Mouse (Mus musculus) intestine, embryonic 16.5 days (tissue): ENCODE results near the gene Birc6. TPM values are rescaled to one million over a fixed set of nuclear protein-coding genes. Genes with fewer than 3 reads are reported as not detected.

Experiments used
- ATAC-seq: fragments of 200-750 bp; cut with Nextera tagmentation; 2 replicates; pipeline ENCODE4 v1.8.0; 2017; ENCODE audit warnings: moderate TSS enrichment, moderate library complexity
- H3K27ac ChIP-seq: fragments of 300-500 bp; sonication (generic); 2 replicates; pipeline ENCODE4 v1.5.1; 2014; ENCODE audit warnings: mild to moderate bottlenecking, low read length
- H3K27me3 ChIP-seq: fragments of 300-500 bp; sonication (generic); replicated peaks from 2 replicates; pipeline ENCODE4 v1.6.1; 2014; ENCODE audit warnings: low read length, control low read depth, mixed read lengths; ENCODE audit not compliant: control insufficient read depth, insufficient read depth
- H3K36me3 ChIP-seq: fragments of 300-500 bp; sonication (generic); 2 replicates; pipeline ENCODE4 v1.6.1; 2014; ENCODE audit warnings: low read length, control low read depth; ENCODE audit not compliant: control insufficient read depth, insufficient read depth
- H3K4me1 ChIP-seq: fragments of 300-500 bp; sonication (generic); 2 replicates; pipeline ENCODE4 v1.6.1; 2014; ENCODE audit warnings: low read length, control low read depth, mixed read lengths; ENCODE audit not compliant: control insufficient read depth, insufficient read depth
- H3K4me2 ChIP-seq: fragments of 300-500 bp; sonication (generic); 2 replicates; pipeline ENCODE4 v1.6.1; 2014; ENCODE audit warnings: low read depth, low read length, control low read depth
- H3K4me3 ChIP-seq: fragments of 300-500 bp; sonication (generic); 2 replicates; pipeline ENCODE4 v1.5.1; 2014; ENCODE audit warnings: mild to moderate bottlenecking, low read length
- H3K9ac ChIP-seq: fragments of 300-500 bp; sonication (generic); 2 replicates; pipeline ENCODE4 v1.6.1; 2014; ENCODE audit warnings: low read depth, low read length
- H3K9me3 ChIP-seq: fragments of 300-500 bp; sonication (generic); 2 replicates; pipeline ENCODE4 v1.6.1; 2016; ENCODE audit warnings: low read length, control low read depth; ENCODE audit not compliant: control insufficient read depth
- WGBS: fragments of 180-500 bp; shearing (Covaris S2); extraction: QIAGEN DNeasy Blood & Tissue Kit; methylation state at CpG from one replicate; pipeline ENCODE4 v1.1.7; 2014; 5-methylcytosine and 5-hydroxymethylcytosine counted together
- polyA plus RNA-seq: library from polyadenylated mRNA; unstranded; fragments of >200 nt; fragmentation: Nextera tagmentation; extraction: Ambion mirVana; gene quantifications from 2 replicates; pipeline ENCODE4 v1.2.1, GENCODE M21; 2015

The Birc6 gene
- 51.2 and 55.0 TPM in 2 replicates for polyA plus RNA-seq

GRCm38 (mm10) chr17:74527729-74528607 lies at the start of gene Birc6:
Gene Birc6 (plus strand): TSS chr17:74528295.
- peak within 1 kb of the TSS; percentile 99 for H3K27ac ChIP-seq
- H3K9me3 ChIP-seq = no peaks in the 10 kb centered on the region
- H3K9ac ChIP-seq = peak within 1 kb of the TSS; percentile 98
- H3K4me2 ChIP-seq = peak within 1 kb of the TSS; percentile 88
- no peaks in the 10 kb centered on the region for H3K27me3 ChIP-seq
- peak within 1 kb of the TSS; percentile 99 for H3K4me3 ChIP-seq
- peak; percentile 97 for ATAC-seq
- WGBS = under 1% methylated on average over 70 of the region's 71 CpGs
- no peaks in the 10 kb centered on the region for H3K36me3 ChIP-seq
- peaks cover 12% of the 10 kb centered on the region for H3K4me1 ChIP-seq

GRCm38 (mm10) chr17:74480361-74481069 lies 47.6 kb upstream of the Birc6 start:
- Histone ChIP-seq H3K4me3 (no peak overlapping the region), H3K36me3 (no peaks in the 10 kb centered on the region), H3K4me2 (no peak overlapping the region), H3K27ac (no peak overlapping the region), H3K4me1 (no peaks in the 10 kb centered on the region), H3K9ac (no peak overlapping the region), H3K27me3 (no peaks in the 10 kb centered on the region), H3K9me3 (no peaks in the 10 kb centered on the region)
- no peak for ATAC-seq
- 85% methylated on average over 14 of the region's 14 CpGs for WGBS

DNA sequence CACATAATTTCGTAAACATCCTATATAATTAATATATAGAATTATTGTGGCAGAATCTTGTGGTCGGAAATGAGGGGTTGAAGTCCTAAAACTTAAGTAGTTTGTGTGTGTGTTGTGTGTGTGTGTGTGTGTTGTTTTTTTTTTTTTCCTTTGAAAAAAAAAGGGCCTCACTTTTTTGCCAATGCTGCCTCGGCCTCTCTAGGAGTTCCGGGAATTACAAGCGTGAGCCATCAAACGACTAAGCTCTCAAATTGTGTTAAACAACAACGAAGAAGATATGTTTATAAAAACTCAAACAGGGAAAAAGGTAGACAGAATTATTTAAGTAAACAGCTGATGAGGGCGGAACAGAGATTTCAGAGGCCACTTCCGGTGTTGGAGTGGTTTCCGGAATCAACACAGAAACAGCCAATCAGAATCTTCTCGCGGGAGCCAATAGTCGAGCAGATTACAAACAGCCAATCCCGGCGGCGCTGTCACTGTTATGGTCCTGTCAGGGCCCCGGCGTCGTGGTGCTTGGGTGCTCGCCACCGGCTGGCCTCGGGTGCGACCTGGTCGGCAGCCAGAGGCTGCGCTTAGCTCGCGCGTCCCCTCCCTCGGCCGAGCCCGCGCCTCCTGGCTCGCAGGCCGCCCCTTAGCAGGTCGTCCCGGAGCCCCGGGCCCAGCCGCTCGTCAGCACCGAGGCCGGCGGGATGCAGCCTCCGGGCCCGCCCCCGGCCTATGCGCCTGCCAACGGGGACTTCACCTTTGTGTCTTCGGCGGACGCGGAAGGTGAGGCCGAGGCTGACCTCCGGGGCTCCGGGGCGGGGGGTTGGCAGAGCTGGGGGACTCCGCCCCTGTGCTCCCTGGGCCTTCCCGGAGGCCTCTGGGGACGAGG lies 38.8 kb upstream of the Birc6 start, which contains the start of gene Yipf4:
Gene Yipf4 (plus strand): TSS at position 470 of the 877 bp plus-strand sequence.
- whole genome bisulfite sequencing = 5% methylated on average over 58 of the region's 58 CpGs
- Histone ChIP-seq H3K4me2 (peak within 1 kb of the TSS; percentile 49), H3K27ac (peak within 1 kb of the TSS; percentile 79), H3K9me3 (no peaks in the 10 kb centered on the region), H3K4me1 (peaks cover 6% of the 10 kb centered on the region; the same call in 1 of the 2 replicates), H3K4me3 (peak within 1 kb of the TSS; percentile 59), H3K27me3 (no peaks in the 10 kb centered on the region), H3K36me3 (no peaks in the 10 kb centered on the region; the same call in none of the 2 replicates), H3K9ac (peak within 1 kb of the TSS; percentile 71)
- ATAC-seq = peak; percentile 100

GRCm38 (mm10) chr17:74489901-74490220 lies 38.2 kb upstream of the Birc6 start:
- H3K9me3 ChIP-seq = no peaks in the 10 kb centered on the region
- peak overlapping the region; percentile 71 for H3K9ac ChIP-seq
- H3K4me3 ChIP-seq = peak overlapping the region; percentile 59
- under 1% methylated on average over 12 of the region's 12 CpGs for WGBS
- H3K36me3 ChIP-seq = no peaks in the 10 kb centered on the region; the same call in none of the 2 replicates
- H3K27me3 ChIP-seq = no peaks in the 10 kb centered on the region
- H3K4me2 ChIP-seq = peak overlapping the region; percentile 49
- peak overlapping the region; percentile 79 for H3K27ac ChIP-seq
- H3K4me1 ChIP-seq = peaks cover 6% of the 10 kb centered on the region; the same call in 1 of the 2 replicates
- no peak for ATAC-seq

DNA sequence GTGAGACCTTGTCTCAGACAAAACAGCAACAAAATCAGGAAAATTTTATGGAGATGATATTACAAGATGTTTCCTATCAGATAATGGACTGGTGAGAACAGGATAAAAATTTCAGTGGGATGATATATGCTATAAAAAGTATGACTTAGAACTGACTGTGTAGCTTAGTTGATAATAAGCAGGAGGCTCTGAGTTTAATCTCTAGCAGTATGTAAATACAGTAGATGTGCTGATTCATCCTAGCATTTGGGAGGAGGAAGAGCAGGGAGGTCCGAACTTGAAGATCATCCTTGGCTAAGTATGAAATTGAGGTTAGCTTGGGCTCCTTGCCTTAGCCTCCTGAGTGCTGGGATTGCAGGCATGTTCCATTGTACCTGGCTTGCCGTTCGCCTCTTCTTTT lies 36.5 kb upstream of the Birc6 start:
- peaks cover 3% of the 10 kb centered on the region for H3K36me3 ChIP-seq
- no peak overlapping the region for H3K4me3 ChIP-seq
- no peak overlapping the region for H3K4me2 ChIP-seq
- H3K27me3 ChIP-seq = no peaks in the 10 kb centered on the region
- no peak overlapping the region for H3K9ac ChIP-seq
- H3K9me3 ChIP-seq = no peaks in the 10 kb centered on the region
- 89% methylated on average over 3 of the region's 3 CpGs for WGBS
- H3K4me1 ChIP-seq = peaks cover 6% of the 10 kb centered on the region; the same call in 1 of the 2 replicates
- no peak overlapping the region for H3K27ac ChIP-seq
- no peak for ATAC-seq

GRCm38 (mm10) chr17:74500204-74500603 lies 27.9 kb upstream of the Birc6 start:
- ATAC-seq = no peak
- 62% methylated on average over 4 of the region's 4 CpGs for WGBS

GRCm38 (mm10) chr17:74501085-74501484 lies 27.0 kb upstream of the Birc6 start:
- ATAC-seq = no peak
- Histone ChIP-seq H3K9me3 (no peaks in the 10 kb centered on the region), H3K4me1 (no peaks in the 10 kb centered on the region), H3K4me3 (no peak overlapping the region), H3K9ac (no peak overlapping the region), H3K27me3 (no peaks in the 10 kb centered on the region), H3K4me2 (no peak overlapping the region), H3K27ac (no peak overlapping the region), H3K36me3 (peaks cover 6% of the 10 kb centered on the region)

More at GRCm38 (mm10) chr17:74500204-74500603, 27.9 kb upstream of the Birc6 start:
- H3K27ac ChIP-seq = no peak overlapping the region
- H3K9me3 ChIP-seq = no peaks in the 10 kb centered on the region
- H3K4me2 ChIP-seq = no peak overlapping the region
- no peak overlapping the region for H3K9ac ChIP-seq
- no peaks in the 10 kb centered on the region for H3K27me3 ChIP-seq
- H3K36me3 ChIP-seq = peaks cover 6% of the 10 kb centered on the region
- H3K4me1 ChIP-seq = no peaks in the 10 kb centered on the region
- no peak overlapping the region for H3K4me3 ChIP-seq

DNA sequence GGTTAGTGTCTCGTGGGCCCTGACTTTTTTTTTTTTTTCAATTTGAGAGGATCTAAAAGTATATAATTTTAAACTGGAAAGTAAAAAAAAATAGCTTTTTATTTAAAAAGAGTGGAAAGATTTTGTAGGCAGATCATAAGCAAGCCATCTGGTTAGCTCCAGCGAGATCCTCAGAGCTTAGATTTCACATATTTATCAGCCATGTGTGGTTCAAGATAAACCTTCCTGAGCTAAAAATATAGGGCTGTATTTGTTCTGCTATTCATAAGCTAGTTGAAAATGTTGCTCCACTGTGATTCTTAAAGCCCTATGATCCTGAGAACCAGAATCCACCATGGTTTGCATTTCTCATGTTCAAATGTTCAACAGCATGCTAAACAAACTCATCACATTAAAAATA lies 20.2 kb upstream of the Birc6 start:
- no peak for ATAC-seq
- Histone ChIP-seq H3K36me3 (no peaks in the 10 kb centered on the region), H3K4me2 (no peak overlapping the region), H3K27me3 (no peaks in the 10 kb centered on the region), H3K4me1 (no peaks in the 10 kb centered on the region), H3K27ac (no peak overlapping the region), H3K9me3 (no peaks in the 10 kb centered on the region), H3K9ac (no peak overlapping the region), H3K4me3 (no peak overlapping the region)
- 74% methylated on average over 2 of the region's 2 CpGs for WGBS

- Histone ChIP-seq H3K27me3 (no peaks in the 10 kb centered on the region), H3K27ac (no peak overlapping the region), H3K4me1 (no peaks in the 10 kb centered on the region), H3K4me2 (no peak overlapping the region), H3K4me3 (no peak overlapping the region), H3K9me3 (no peaks in the 10 kb centered on the region), H3K9ac (no peak overlapping the region), H3K36me3 (no peaks in the 10 kb centered on the region)
- WGBS = 92% methylated on average over 3 of the region's 3 CpGs
- no peak for ATAC-seq
These were observed 19.5 kb upstream of the Birc6 start for GRCm38 (mm10) chr17:74508600-74508999.
